Mouse (Mus musculus) heart, postnatal 14 days (tissue): ENCODE measurements at regions not wholly inside any gene's neighbourhood (a gene's known extent, or its start where the extent isn't known, plus 50 kb on each side); places are given as distances from the start of the nearest gene placed in this dataset.
"Not testable (repeated sequence)": the region's sequence is repeated elsewhere in the genome, so short reads cannot be mapped to it uniquely, and the experiment has no call there.

Experiments used
- DNase-seq, 2 experiments: peaks; one replicate each; pipeline ENCODE4 v3.0.0; 2021 to 2022
- intact Hi-C: fragments of 180-260 bp; cut with DNase I; formaldehyde crosslinking; loops from one replicate; pipeline ENCODE4 v1.15.1; 2025

GRCm38 (mm10) chr4:131443518-131443917 is 394.6 kb downstream of the Ptpru start:
- intact Hi-C loops = no loop called here
- no peak for DNase-seq

GRCm38 (mm10) chr4:131450296-131450695 is 387.8 kb downstream of the Ptpru start:
- intact Hi-C loops, DNase-seq: not testable (repeated sequence)

- intact Hi-C loops = no loop called here
- no peak for DNase-seq
These were observed 380.5 kb downstream of the Ptpru start for GRCm38 (mm10) chr4:131457551-131457950.

- no peak for DNase-seq
- intact Hi-C loops = no loop called here
These were observed 378.3 kb downstream of the Ptpru start for GRCm38 (mm10) chr4:131459746-131460145.

- intact Hi-C loops = no loop called here
- DNase-seq = no peak
These were observed 376.8 kb downstream of the Ptpru start for GRCm38 (mm10) chr4:131461312-131461711.

GRCm38 (mm10) chr4:131461728-131462127 is 376.4 kb downstream of the Ptpru start:
- no peak for DNase-seq
- intact Hi-C loops = no loop called here

- DNase-seq = no peak
- intact Hi-C loops = no loop called here
These were observed 363.1 kb downstream of the Ptpru start for GRCm38 (mm10) chr4:131475023-131475422.

- no peak for DNase-seq
- intact Hi-C loops = no loop called here
These were observed 359.2 kb downstream of the Ptpru start for GRCm38 (mm10) chr4:131478923-131479322.

GRCm38 (mm10) chr4:131483958-131484605 is 354.0 kb downstream of the Ptpru start:
- no peak for DNase-seq
- intact Hi-C loops = loop anchor here (10.0 kb wide), 1 partner anchor 351 kb away; the partner anchor contains the start of gene Ptpru

- intact Hi-C loops = loop anchor here (5.0 to 10.0 kb wide), 2 partner anchors 217 to 350 kb away; partner anchors contain the start of gene Ptpru
- no peak for DNase-seq
These were observed 353.4 kb downstream of the Ptpru start for GRCm38 (mm10) chr4:131484607-131485111.

- no peak for DNase-seq
- intact Hi-C loops = loop anchor here (5.0 to 10.0 kb wide), 2 partner anchors 218 to 350 kb away; partner anchors contain the start of gene Ptpru
These were observed 352.8 kb downstream of the Ptpru start for GRCm38 (mm10) chr4:131485126-131485825.

- DNase-seq = peak; percentile 65 to 81
- intact Hi-C loops = loop anchor here (2.0 to 10.0 kb wide), 4 partner anchors 220 to 526 kb away; partner anchors contain the start of gene Ptpru
These were observed 351.3 kb downstream of the Ptpru start for GRCm38 (mm10) chr4:131486821-131487220.

- intact Hi-C loops = loop anchor here (5.0 to 10.0 kb wide), 2 partner anchors 221 to 347 kb away; partner anchors contain the start of gene Ptpru
- DNase-seq = no peak
These were observed 349.8 kb downstream of the Ptpru start for GRCm38 (mm10) chr4:131488246-131488645.

GRCm38 (mm10) chr4:131489056-131489455 is 349.0 kb downstream of the Ptpru start:
- intact Hi-C loops = loop anchor here (5.0 to 10.0 kb wide), 2 partner anchors 222 to 346 kb away; partner anchors contain the start of gene Ptpru
- DNase-seq = no peak

GRCm38 (mm10) chr4:131491960-131492359 is 346.1 kb downstream of the Ptpru start:
- intact Hi-C loops = no loop called here

GRCm38 (mm10) chr4:131493726-131494125 is 344.4 kb downstream of the Ptpru start:
- intact Hi-C loops = no loop called here
- DNase-seq = no peak

More at GRCm38 (mm10) chr4:131491960-131492359, 346.1 kb downstream of the Ptpru start:
- DNase-seq = no peak

GRCm38 (mm10) chr4:131496900-131497299 is 341.2 kb downstream of the Ptpru start:
- intact Hi-C loops = no loop called here
- no peak for DNase-seq

- intact Hi-C loops = no loop called here
- DNase-seq = no peak
These were observed 337.0 kb downstream of the Ptpru start for GRCm38 (mm10) chr4:131500928-131501650.

GRCm38 (mm10) chr4:131508154-131508553 is 329.9 kb downstream of the Ptpru start:
- DNase-seq = no peak
- intact Hi-C loops = no loop called here

GRCm38 (mm10) chr4:131511586-131511985 is 326.5 kb downstream of the Ptpru start:
- intact Hi-C loops = no loop called here
- no peak for DNase-seq

- intact Hi-C loops = no loop called here
These were observed 325.3 kb downstream of the Ptpru start for GRCm38 (mm10) chr4:131512768-131513167.

More at GRCm38 (mm10) chr4:131512768-131513167, 325.3 kb downstream of the Ptpru start:
- no peak for DNase-seq
